Mouse (Mus musculus): Measurements from ENCODE around the gene Olfr750. TPM values are rescaled to one million over a fixed set of nuclear protein-coding genes. Genes with fewer than 3 reads are reported as not detected.

Olfr750 gene
- polyA plus RNA-seq, 1 experiment from 2014 or later, result not detected

- no peak for DNase-seq (ENCODE audit: low spot score)
- no peaks in the 10 kb centered on the region for H3K4me1 ChIP-seq (replicated peaks; ENCODE audit: control insufficient read depth, insufficient read depth)
- no peak overlapping the region for H3K4me3 ChIP-seq (ENCODE audit: low read depth, low read length)
- no peak for TF ChIP-seq EP300 (optimal IDR thresholded peaks at IDR 0.05)
- TF ChIP-seq CTCF (IDR thresholded peaks at IDR 0.05; ENCODE audit: low read depth), result no peak
- no peaks in the 10 kb centered on the region for H3K27me3 ChIP-seq (ENCODE audit: control insufficient read depth, insufficient read depth, low read length)
- H3K4me2 ChIP-seq (replicated peaks; ENCODE audit: low read depth), result no peak overlapping the region
- H3K9me3 ChIP-seq (ENCODE audit: control insufficient read depth, low read length), result no peaks in the 10 kb centered on the region
- H3K36me3 ChIP-seq (ENCODE audit: control insufficient read depth, insufficient read depth, low read length), result no peaks in the 10 kb centered on the region
- 31% methylated on average over 5 of the region's 5 CpGs for WGBS
- no peak overlapping the region for H3K9ac ChIP-seq (ENCODE audit: low read length)
- no peak for ATAC-seq (ENCODE audit: low FRiP score, low TSS enrichment)
- no peak overlapping the region for H3K27ac ChIP-seq (replicated peaks)
These were observed 26.4 kb downstream of the Olfr750 start for GRCm38 (mm10) chr14:51047846-51048245.

- Histone ChIP-seq H3K36me3 (ENCODE audit: control insufficient read depth, insufficient read depth, low read length) (no peaks in the 10 kb centered on the region), H3K27ac (replicated peaks) (no peak within 1 kb of the TSS), H3K4me2 (replicated peaks; ENCODE audit: low read depth) (no peak within 1 kb of the TSS), H3K4me3 (ENCODE audit: low read depth, low read length) (no peak within 1 kb of the TSS), H3K27me3 (ENCODE audit: control insufficient read depth, insufficient read depth, low read length) (no peaks in the 10 kb centered on the region), H3K4me1 (replicated peaks; ENCODE audit: control insufficient read depth, insufficient read depth) (no peaks in the 10 kb centered on the region), H3K9ac (ENCODE audit: low read length) (no peak within 1 kb of the TSS), H3K9me3 (ENCODE audit: control insufficient read depth, low read length) (no peaks in the 10 kb centered on the region)
- DNase-seq (ENCODE audit: low spot score) (no peak), ATAC-seq (ENCODE audit: low FRiP score, low TSS enrichment) (no peak)
- 83% methylated on average over 6 of the region's 6 CpGs for WGBS
- TF ChIP-seq CTCF (IDR thresholded peaks at IDR 0.05; ENCODE audit: low read depth), result no peak
- no peak for TF ChIP-seq EP300 (optimal IDR thresholded peaks at IDR 0.05)
These were observed 32.5 kb downstream of the Olfr750 start, which contains the start of gene Rnase9 for GRCm38 (mm10) chr14:51041769-51042168. Gene Rnase9 (minus strand): TSS chr14:51041869.

- 69% methylated on average over 4 of the region's 4 CpGs for WGBS
These were observed 38.0 kb downstream of the Olfr750 start for GRCm38 (mm10) chr14:51036214-51036613.

GRCm38 (mm10) chr14:51035206-51035605 lies 39.0 kb downstream of the Olfr750 start:
- no peaks in the 10 kb centered on the region for H3K9me3 ChIP-seq (ENCODE audit: control insufficient read depth, low read length)
- no peaks in the 10 kb centered on the region for H3K36me3 ChIP-seq (ENCODE audit: control insufficient read depth, insufficient read depth, low read length)
- TF ChIP-seq EP300 (optimal IDR thresholded peaks at IDR 0.05), result no peak
- no peak for TF ChIP-seq CTCF (IDR thresholded peaks at IDR 0.05; ENCODE audit: low read depth)
- H3K4me3 ChIP-seq (ENCODE audit: low read depth, low read length), result no peak overlapping the region
- H3K4me2 ChIP-seq (replicated peaks; ENCODE audit: low read depth), result no peak overlapping the region
- DNase-seq (ENCODE audit: low spot score), result no peak
- no peaks in the 10 kb centered on the region for H3K4me1 ChIP-seq (replicated peaks; ENCODE audit: control insufficient read depth, insufficient read depth)
- 34% methylated on average over 1 of the region's 1 CpGs for WGBS
- no peak overlapping the region for H3K27ac ChIP-seq (replicated peaks)
- no peak overlapping the region for H3K9ac ChIP-seq (ENCODE audit: low read length)
- no peaks in the 10 kb centered on the region for H3K27me3 ChIP-seq (ENCODE audit: control insufficient read depth, insufficient read depth, low read length)
- no peak for ATAC-seq (ENCODE audit: low FRiP score, low TSS enrichment)

More at GRCm38 (mm10) chr14:51036214-51036613, 38.0 kb downstream of the Olfr750 start:
- no peaks in the 10 kb centered on the region for H3K36me3 ChIP-seq (ENCODE audit: control insufficient read depth, insufficient read depth, low read length)
- no peak for ATAC-seq (ENCODE audit: low FRiP score, low TSS enrichment)
- H3K27me3 ChIP-seq (ENCODE audit: control insufficient read depth, insufficient read depth, low read length), result no peaks in the 10 kb centered on the region
- no peak overlapping the region for H3K4me3 ChIP-seq (ENCODE audit: low read depth, low read length)
- H3K9ac ChIP-seq (ENCODE audit: low read length), result no peak overlapping the region
- no peak overlapping the region for H3K27ac ChIP-seq (replicated peaks)
- H3K9me3 ChIP-seq (ENCODE audit: control insufficient read depth, low read length), result no peaks in the 10 kb centered on the region
- H3K4me2 ChIP-seq (replicated peaks; ENCODE audit: low read depth), result no peak overlapping the region
- no peak for TF ChIP-seq EP300 (optimal IDR thresholded peaks at IDR 0.05)
- no peak for TF ChIP-seq CTCF (IDR thresholded peaks at IDR 0.05; ENCODE audit: low read depth)
- DNase-seq (ENCODE audit: low spot score), result no peak
- H3K4me1 ChIP-seq (replicated peaks; ENCODE audit: control insufficient read depth, insufficient read depth), result no peaks in the 10 kb centered on the region

GRCm38 (mm10) chr14:51027387-51028155 lies 46.7 kb downstream of the Olfr750 start:
- no peak for DNase-seq (ENCODE audit: low spot score)
- Histone ChIP-seq H3K27ac (replicated peaks) (no peak overlapping the region), H3K4me1 (replicated peaks; ENCODE audit: control insufficient read depth, insufficient read depth) (no peaks in the 10 kb centered on the region), H3K36me3 (ENCODE audit: control insufficient read depth, insufficient read depth, low read length) (no peaks in the 10 kb centered on the region), H3K9me3 (ENCODE audit: control insufficient read depth, low read length) (no peaks in the 10 kb centered on the region), H3K4me3 (ENCODE audit: low read depth, low read length) (no peak overlapping the region), H3K9ac (ENCODE audit: low read length) (no peak overlapping the region), H3K27me3 (ENCODE audit: control insufficient read depth, insufficient read depth, low read length) (no peaks in the 10 kb centered on the region), H3K4me2 (replicated peaks; ENCODE audit: low read depth) (no peak overlapping the region)
- TF ChIP-seq CTCF (IDR thresholded peaks at IDR 0.05; ENCODE audit: low read depth) (no peak), EP300 (optimal IDR thresholded peaks at IDR 0.05) (no peak)
- WGBS, result 58% methylated on average over 3 of the region's 3 CpGs
- ATAC-seq (ENCODE audit: low FRiP score, low TSS enrichment), result no peak

- H3K36me3 ChIP-seq (ENCODE audit: control insufficient read depth, insufficient read depth, low read length), result no peaks in the 10 kb centered on the region
- no peak for ATAC-seq (ENCODE audit: low FRiP score, low TSS enrichment)
- no peak overlapping the region for H3K4me2 ChIP-seq (replicated peaks; ENCODE audit: low read depth)
- DNase-seq (ENCODE audit: low spot score), result peak; percentile 70
- TF ChIP-seq CTCF (IDR thresholded peaks at IDR 0.05; ENCODE audit: low read depth) (peak; percentile 93), EP300 (optimal IDR thresholded peaks at IDR 0.05) (no peak)
- 38% methylated on average over 5 of the region's 5 CpGs for WGBS
- no peak overlapping the region for H3K27ac ChIP-seq (replicated peaks)
- H3K4me1 ChIP-seq (replicated peaks; ENCODE audit: control insufficient read depth, insufficient read depth), result no peaks in the 10 kb centered on the region
- H3K27me3 ChIP-seq (ENCODE audit: control insufficient read depth, insufficient read depth, low read length), result no peaks in the 10 kb centered on the region
- no peak overlapping the region for H3K4me3 ChIP-seq (ENCODE audit: low read depth, low read length)
- no peaks in the 10 kb centered on the region for H3K9me3 ChIP-seq (ENCODE audit: control insufficient read depth, low read length)
- H3K9ac ChIP-seq (ENCODE audit: low read length), result no peak overlapping the region
These were observed 47.7 kb downstream of the Olfr750 start for GRCm38 (mm10) chr14:51026391-51027133.

Data from stomach, postnatal 0 days (tissue).